Mouse (Mus musculus) G1E (cell line): ENCODE data around the gene Arhgef25.

Source experiments
- CTCF ChIP-seq: IDR thresholded peaks from 2 replicates; pipeline ENCODE4 v1.5.1; 2012; ENCODE audit warnings: low read depth, low read length, inconsistent platforms, mixed read lengths
- GATA1 ChIP-seq: IDR thresholded peaks from 2 replicates; pipeline ENCODE4 v1.6.1; 2012; ENCODE audit warnings: borderline replicate concordance, low read length, inconsistent platforms, mixed read lengths
- POLR2AphosphoS5 ChIP-seq: IDR thresholded peaks from 2 replicates; pipeline ENCODE4 v1.6.1; 2012; ENCODE audit warnings: low read depth, low read length, inconsistent platforms; ENCODE audit not compliant: insufficient replicate concordance

DNA sequence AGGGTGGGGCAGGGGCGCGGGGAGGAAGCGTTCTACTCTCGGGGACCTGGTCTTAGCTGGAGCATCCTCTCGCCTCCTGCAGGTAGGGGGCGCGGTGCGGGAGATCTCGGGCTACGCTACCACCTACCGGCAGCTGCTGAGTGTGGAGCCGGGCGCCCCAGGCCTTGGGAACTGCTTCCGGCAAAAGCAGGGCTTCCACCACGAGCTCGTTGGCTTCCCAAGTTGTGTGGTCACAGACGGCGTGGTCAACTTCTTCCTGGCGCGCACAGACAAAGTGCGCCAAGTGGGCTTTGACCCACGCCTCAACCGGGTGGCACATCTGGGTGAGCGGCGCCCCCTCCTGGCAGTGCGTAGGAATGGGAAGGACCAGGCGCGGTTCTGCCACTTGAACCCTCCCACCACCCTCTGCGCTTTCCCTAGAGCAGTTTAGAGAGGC is 19.0 kb downstream of the Arhgef25 start:
- TF ChIP-seq CTCF (peak; percentile 94), GATA1 (no peak), POLR2AphosphoS5 (no peak)
